14 mouse cellular contexts compared by ENCODE assay signal in genomic region chr5:30617357-30617756, GRCm38 (mm10). TPM values are rescaled to one million over a fixed set of nuclear protein-coding genes. Genes with fewer than 3 reads are reported as not detected.
DNase-seq lines count a peak whose midpoint lies in the region; ATAC-seq and TF ChIP-seq lines count a peak whose summit lies in the region.
"Had no signal": no experiment of that assay in that cellular context is flagged by ENCODE, and none has a peak within 500 bp of the region (broad histone marks: within the 10 kb centered on the region; RNA-seq: fewer than 3 reads in every experiment).

No protein-coding gene starts in this region.

- H3K4me1 ChIP-seq in cerebellum, adult 2 months (ENCODE audit: control insufficient read depth, insufficient read depth, low read length), result peaks cover 43% of the 10 kb centered on the region
- H3K4me1 ChIP-seq in heart, postnatal 0 days (ENCODE audit: control insufficient read depth, insufficient read depth), result peaks cover 47% of the 10 kb centered on the region
- peaks cover 6% of the 10 kb centered on the region for H3K4me1 ChIP-seq in ES-Bruce4 (ENCODE audit: control insufficient read depth, insufficient read depth, low read length)
- H3K4me1 ChIP-seq in liver, postnatal 0 days (ENCODE audit: insufficient read depth), result peaks cover 29% of the 10 kb centered on the region
- H3K4me1 ChIP-seq in kidney, embryonic 14.5 days (ENCODE audit: control insufficient read depth, insufficient read depth, low read length), result peaks cover 12% of the 10 kb centered on the region; the same call in 1 of the 2 replicates

- H3K4me3 ChIP-seq in cerebellum, adult 2 months (replicated peaks; ENCODE audit: insufficient read depth, low read depth, low read length), result no peak overlapping the region
- H3K4me3 ChIP-seq in heart, postnatal 0 days (ENCODE audit: low read depth, low read length), result no peak overlapping the region
- no peak overlapping the region for H3K4me3 ChIP-seq in ES-Bruce4 (ENCODE audit: low read depth, low read length)
- H3K4me3 ChIP-seq in liver, postnatal 0 days (ENCODE audit: low read depth, low read length), result no peak overlapping the region
- H3K4me3 ChIP-seq in kidney, embryonic 14.5 days (ENCODE audit: low read length), result no peak overlapping the region
- H3K4me3 ChIP-seq: forebrain, embryonic 13.5 days; limb, embryonic 13.5 days; midbrain, embryonic 13.5 days had no signal

- no peaks in the 10 kb centered on the region for H3K27me3 ChIP-seq in cerebellum, adult 2 months (ENCODE audit: control insufficient read depth, insufficient read depth, low read length)
- peaks cover 14% of the 10 kb centered on the region for H3K27me3 ChIP-seq in heart, postnatal 0 days (ENCODE audit: control insufficient read depth, insufficient read depth, low read length)
- H3K27me3 ChIP-seq in ES-Bruce4 (ENCODE audit: control insufficient read depth, insufficient read depth, low read length, poor library complexity, severe bottlenecking), result no peaks in the 10 kb centered on the region
- peaks cover 20% of the 10 kb centered on the region for H3K27me3 ChIP-seq in liver, postnatal 0 days (ENCODE audit: insufficient read depth, low read length)
- peaks cover 8% of the 10 kb centered on the region for H3K27me3 ChIP-seq in kidney, embryonic 14.5 days (ENCODE audit: control insufficient read depth, insufficient read depth, low read length)

- H3K9me3 ChIP-seq in heart, postnatal 0 days (replicated peaks; ENCODE audit: control insufficient read depth, low read length), result no peaks in the 10 kb centered on the region
- no peaks in the 10 kb centered on the region for H3K9me3 ChIP-seq in ES-Bruce4 (replicated peaks; ENCODE audit: control insufficient read depth, insufficient read depth, low read length, poor library complexity, severe bottlenecking)
- H3K9me3 ChIP-seq in liver, postnatal 0 days (ENCODE audit: low read length), result no peaks in the 10 kb centered on the region
- H3K9me3 ChIP-seq in kidney, embryonic 14.5 days (ENCODE audit: control insufficient read depth, low read length), result no peaks in the 10 kb centered on the region
- H3K9me3 ChIP-seq: forebrain, embryonic 13.5 days; limb, embryonic 13.5 days; midbrain, embryonic 13.5 days had no signal

- H3K36me3 ChIP-seq in heart, postnatal 0 days (replicated peaks; ENCODE audit: control insufficient read depth, insufficient read depth, low read length), result no peaks in the 10 kb centered on the region
- H3K36me3 ChIP-seq in ES-Bruce4 (ENCODE audit: control insufficient read depth, insufficient read depth, low read length, poor library complexity, severe bottlenecking), result no peaks in the 10 kb centered on the region
- H3K36me3 ChIP-seq in liver, postnatal 0 days (replicated peaks; ENCODE audit: insufficient read depth, low read length), result no peaks in the 10 kb centered on the region
- no peaks in the 10 kb centered on the region for H3K36me3 ChIP-seq in kidney, embryonic 14.5 days (ENCODE audit: control insufficient read depth, insufficient read depth, low read length)
- H3K36me3 ChIP-seq: limb, embryonic 13.5 days; midbrain, embryonic 13.5 days had no signal

- no peak for TF ChIP-seq POLR2A in cerebellum, adult 2 months (IDR thresholded peaks at IDR 0.05; ENCODE audit: borderline replicate concordance, insufficient read depth, low read length)
- no peak for TF ChIP-seq POLR2A in ES-Bruce4 (IDR thresholded peaks at IDR 0.05; ENCODE audit: insufficient read depth, low read length)

- 17% methylated on average over 3 of the region's 3 CpGs for WGBS in cerebellum, adult 2 months
- WGBS in heart, postnatal 0 days, result 13% methylated on average over 3 of the region's 3 CpGs
- 9% methylated on average over 3 of the region's 3 CpGs for WGBS in liver, postnatal 0 days (ENCODE audit: insufficient replicate concordance)
- 36% methylated on average over 3 of the region's 3 CpGs for WGBS in kidney, embryonic 14.5 days

- ATAC-seq in heart, postnatal 0 days (ENCODE audit: insufficient read depth, low read depth), result no peak
- peak; percentile 57 for ATAC-seq in liver, postnatal 0 days
- no peak for ATAC-seq in kidney, embryonic 14.5 days (ENCODE audit: low FRiP score, low TSS enrichment)
- ATAC-seq: forebrain, embryonic 13.5 days had no signal

- H3K27ac ChIP-seq in cerebellum, adult 2 months (ENCODE audit: insufficient read depth, low read length), result no peak overlapping the region
- peak overlapping the region; percentile 92 for H3K27ac ChIP-seq in heart, postnatal 0 days (ENCODE audit: low read depth)
- H3K27ac ChIP-seq in ES-Bruce4 (ENCODE audit: insufficient read depth, low read length), result peak overlapping the region; percentile 56
- peak overlapping the region; percentile 86 for H3K27ac ChIP-seq in liver, postnatal 0 days (ENCODE audit: low read depth)
- no peak overlapping the region for H3K27ac ChIP-seq in kidney, embryonic 14.5 days (ENCODE audit: low read depth, low read length)
- H3K27ac ChIP-seq: limb, embryonic 13.5 days; midbrain, embryonic 13.5 days had no signal

- H3K4me2 ChIP-seq in heart, postnatal 0 days (ENCODE audit: low read depth, low read length), result peak overlapping the region; percentile 38
- peak overlapping the region; percentile 47 for H3K4me2 ChIP-seq in liver, postnatal 0 days (ENCODE audit: low read depth, low read length)
- no peak overlapping the region for H3K4me2 ChIP-seq in kidney, embryonic 14.5 days (replicated peaks; ENCODE audit: low read depth, low read length)
- H3K4me2 ChIP-seq: forebrain, embryonic 13.5 days; limb, embryonic 13.5 days; midbrain, embryonic 13.5 days had no signal

- TF ChIP-seq CTCF in cerebellum, adult 2 months (IDR thresholded peaks at IDR 0.05; ENCODE audit: borderline replicate concordance, insufficient read depth, low read depth, low read length), result no peak
- no peak for TF ChIP-seq CTCF in heart, postnatal 0 days (IDR thresholded peaks at IDR 0.05; ENCODE audit: low read depth)
- no peak for TF ChIP-seq CTCF in ES-Bruce4 (IDR thresholded peaks at IDR 0.05; ENCODE audit: low read depth, low read length)
- no peak for TF ChIP-seq CTCF in liver, postnatal 0 days (IDR thresholded peaks at IDR 0.05; ENCODE audit: low read depth)

- no peak overlapping the region for H3K9ac ChIP-seq in heart, postnatal 0 days (replicated peaks; ENCODE audit: low read depth, low read length)
- no peak overlapping the region for H3K9ac ChIP-seq in ES-Bruce4 (ENCODE audit: low read depth, poor library complexity, severe bottlenecking)
- H3K9ac ChIP-seq in liver, postnatal 0 days (replicated peaks), result peak overlapping the region; percentile 41; the same call in 1 of the 2 replicates
- no peak overlapping the region for H3K9ac ChIP-seq in kidney, embryonic 14.5 days (ENCODE audit: low read depth, low read length)
- H3K9ac ChIP-seq: forebrain, embryonic 13.5 days; limb, embryonic 13.5 days; midbrain, embryonic 13.5 days had no signal

- DNase-seq in cerebellum, adult 9-10 months, result peak; percentile 13
- DNase-seq in cerebellum, adult 2 months, result no peak
- DNase-seq in heart, postnatal 0 days (ENCODE audit: low spot score), result no peak
- no peak for DNase-seq in heart, adult 11 months
- no peak for DNase-seq in liver, postnatal 0 days
- DNase-seq in spleen, postnatal 36 days (ENCODE audit: low spot score in 2 of 2), result no peak
- DNase-seq: right cerebral cortex, adult 18-20 months; spleen, adult 18-20 months; thymus, postnatal 4 days had no signal

- TF ChIP-seq EP300 in heart, postnatal 0 days (IDR thresholded peaks at IDR 0.05; ENCODE audit: low read depth), result no peak
- TF ChIP-seq EP300 in ES-Bruce4 (IDR thresholded peaks at IDR 0.05; ENCODE audit: insufficient read depth, low read depth, low read length), result no peak
- no peak for TF ChIP-seq EP300 in liver, postnatal 0 days (IDR thresholded peaks at IDR 0.05; ENCODE audit: low read depth)

RNA-seq across cellular contexts. Expression of gene Kcnk3, which starts 29.4 kb away (rescaled TPM):
- 81.9 and 93.9 TPM in 2 replicates for polyA plus RNA-seq in cerebellum, adult 2 months (2012; rRNA removed)
- 55.5 and 70.0 TPM in 2 replicates for total RNA-seq in heart, postnatal 0 days (2014; rRNA removed; ENCODE audit: low replicate concordance)
- 36.4 and 45.3 TPM in 2 replicates for polyA plus RNA-seq in heart, postnatal 0 days (2015; fragmentation: Nextera tagmentation; extraction: Ambion mirVana)
- polyA plus RNA-seq in ES-Bruce4 (2011; ENCODE audit: insufficient read depth, insufficient read length, low read depth, missing spikeins), result not detected in 2 replicates
- 0.26 and 0.46 TPM in 2 replicates for polyA plus RNA-seq in liver, postnatal 0 days (2015; fragmentation: Nextera tagmentation; extraction: Ambion mirVana)
- polyA plus RNA-seq in kidney, embryonic 14.5 days (2014; fragmentation: Nextera tagmentation; extraction: Ambion mirVana), result 1.5 and 2.1 TPM in 2 replicates

RNA-seq across cellular contexts. Expression of gene Slc35f6, which starts 30.4 kb away (rescaled TPM):
- polyA plus RNA-seq in cerebellum, adult 2 months (2012; rRNA removed), result 57.1 and 60.9 TPM in 2 replicates
- total RNA-seq in heart, postnatal 0 days (2014; rRNA removed; ENCODE audit: low replicate concordance), result 61.3 and 86.8 TPM in 2 replicates
- polyA plus RNA-seq in heart, postnatal 0 days (2015; fragmentation: Nextera tagmentation; extraction: Ambion mirVana), result 30.5 and 31.7 TPM in 2 replicates
- polyA plus RNA-seq in ES-Bruce4 (2011; ENCODE audit: insufficient read depth, insufficient read length, low read depth, missing spikeins), result 14.3 and 17.6 TPM in 2 replicates
- polyA plus RNA-seq in liver, postnatal 0 days (2015; fragmentation: Nextera tagmentation; extraction: Ambion mirVana), result 13.8 and 14.2 TPM in 2 replicates
- polyA plus RNA-seq in kidney, embryonic 14.5 days (2014; fragmentation: Nextera tagmentation; extraction: Ambion mirVana), result 15.8 and 27.6 TPM in 2 replicates

RNA-seq across cellular contexts. Expression of gene Cenpa, which starts 49.2 kb away (rescaled TPM):
- polyA plus RNA-seq in cerebellum, adult 2 months (2012; rRNA removed), result 2.3 TPM in 2 replicates
- total RNA-seq in heart, postnatal 0 days (2014; rRNA removed; ENCODE audit: low replicate concordance), result 87.9 and 158 TPM in 2 replicates
- polyA plus RNA-seq in heart, postnatal 0 days (2015; fragmentation: Nextera tagmentation; extraction: Ambion mirVana), result 128 and 158 TPM in 2 replicates
- 257 and 258 TPM in 2 replicates for polyA plus RNA-seq in ES-Bruce4 (2011; ENCODE audit: insufficient read depth, insufficient read length, low read depth, missing spikeins)
- 135 and 145 TPM in 2 replicates for polyA plus RNA-seq in liver, postnatal 0 days (2015; fragmentation: Nextera tagmentation; extraction: Ambion mirVana)
- polyA plus RNA-seq in kidney, embryonic 14.5 days (2014; fragmentation: Nextera tagmentation; extraction: Ambion mirVana), result 363 and 456 TPM in 2 replicates

Comparison
In these comparisons a context has a peak if more than half of its experiments do, and no peak if none do; other contexts are left out.
1. H3K27ac ChIP-seq: peak in heart, postnatal 0 days (single experiment), ES-Bruce4 (single experiment) and liver, postnatal 0 days (single experiment); none in cerebellum, adult 2 months (single experiment) and kidney, embryonic 14.5 days (single experiment).
2. RNA of gene Kcnk3, which starts 29.4 kb away (polyA plus RNA-seq): 81.9 to 93.9 TPM in cerebellum, adult 2 months and 36.4 to 45.3 TPM in heart, postnatal 0 days; 1.5 to 2.1 TPM in kidney, embryonic 14.5 days, 0.26 to 0.46 TPM in liver, postnatal 0 days and not detected in ES-Bruce4; every median in the first group is over 10 times any median in the second.
3. RNA of gene Cenpa, which starts 49.2 kb away (polyA plus RNA-seq): 363 to 456 TPM in kidney, embryonic 14.5 days, 257 to 258 TPM in ES-Bruce4, 128 to 158 TPM in heart, postnatal 0 days and 135 to 145 TPM in liver, postnatal 0 days; 2.3 TPM in cerebellum, adult 2 months; every median in the first group is over 10 times any median in the second.